Mouse (Mus musculus) heart, adult 9 months (tissue): ENCODE data around the gene Zfp462.
A peak's percentile ranks its signal among the peaks of the same experiment; 100 is the strongest.
"Not testable (repeated sequence)": the region's sequence is repeated elsewhere in the genome, so short reads cannot be mapped to it uniquely, and the experiment has no call there.

ENCODE experiments used
- DNase-seq, 2 experiments: peaks; one replicate each; pipeline ENCODE4 v3.0.0; 2022; ENCODE audit warnings: low spot score in 2 of 2

The Zfp462 gene

DNA sequence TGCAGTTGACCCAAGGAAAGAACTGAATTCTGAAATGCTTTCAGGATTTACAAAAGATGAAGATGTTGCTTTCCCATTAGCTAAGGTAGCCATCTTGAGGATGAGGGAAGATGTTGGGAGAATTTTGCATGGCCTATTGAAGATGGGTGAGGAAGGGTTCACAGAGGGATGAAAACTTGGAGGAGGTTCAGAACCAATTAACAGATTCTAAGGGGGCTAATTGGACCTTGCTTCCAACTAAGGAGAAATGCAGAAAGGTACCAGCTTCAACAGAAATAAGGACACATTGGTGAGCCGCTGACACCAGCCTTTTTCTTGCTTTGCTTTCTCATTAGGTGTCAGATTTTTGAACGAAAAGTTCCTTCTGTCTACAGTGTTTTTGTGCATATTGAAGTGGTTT lies 6.0 kb downstream of the Zfp462 start:
- DNase-seq = no peak

- DNase-seq = no peak
These were observed 9.0 kb downstream of the Zfp462 start for GRCm38 (mm10) chr4:54953657-54954395.

DNA sequence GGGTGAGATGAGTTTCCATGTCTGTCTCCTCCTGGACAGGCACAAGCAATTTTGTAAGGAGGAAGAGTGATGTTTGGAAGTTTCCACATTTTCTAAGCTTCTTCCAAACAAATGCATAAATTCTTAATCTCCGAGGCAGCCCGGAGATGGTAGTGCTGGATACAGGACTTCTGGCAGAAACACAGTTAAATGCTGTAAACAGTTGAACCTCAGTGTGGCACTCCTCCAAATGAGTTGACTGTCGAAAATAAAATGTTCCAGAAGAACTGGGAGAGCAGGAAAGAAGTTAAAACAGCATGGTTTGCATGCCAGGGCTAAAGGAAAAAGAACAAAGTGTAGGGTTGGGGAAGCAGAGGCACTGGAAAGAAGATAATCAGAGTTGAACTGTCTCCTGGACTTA lies 9.6 kb downstream of the Zfp462 start:
- DNase-seq = no peak

GRCm38 (mm10) chr4:54960776-54961175 lies 15.9 kb downstream of the Zfp462 start:
- no peak for DNase-seq

DNA sequence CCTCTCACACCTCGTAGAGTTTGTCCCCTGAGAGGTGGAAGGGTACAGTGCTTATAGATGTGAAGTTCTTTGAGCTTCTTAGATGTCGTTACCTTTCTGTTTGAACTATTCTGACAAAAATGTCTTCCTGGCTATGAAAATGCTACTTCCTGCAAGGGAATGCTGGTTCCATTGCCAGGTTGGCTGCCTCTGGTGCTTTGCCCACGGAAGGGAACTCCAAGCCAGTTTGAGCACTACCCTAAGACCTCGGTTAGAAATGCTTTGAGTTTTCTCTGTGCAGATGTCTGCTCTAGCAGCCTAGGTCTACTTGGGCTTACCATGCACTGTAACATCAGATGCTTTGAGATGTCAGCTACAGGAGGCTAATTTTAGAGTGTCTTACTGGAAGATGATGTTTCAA lies 17.3 kb downstream of the Zfp462 start:
- no peak for DNase-seq

GRCm38 (mm10) chr4:54963551-54963950 lies 18.7 kb downstream of the Zfp462 start:
- DNase-seq = no peak

- no peak for DNase-seq
These were observed 20.4 kb downstream of the Zfp462 start for GRCm38 (mm10) chr4:54965169-54965695.

DNA sequence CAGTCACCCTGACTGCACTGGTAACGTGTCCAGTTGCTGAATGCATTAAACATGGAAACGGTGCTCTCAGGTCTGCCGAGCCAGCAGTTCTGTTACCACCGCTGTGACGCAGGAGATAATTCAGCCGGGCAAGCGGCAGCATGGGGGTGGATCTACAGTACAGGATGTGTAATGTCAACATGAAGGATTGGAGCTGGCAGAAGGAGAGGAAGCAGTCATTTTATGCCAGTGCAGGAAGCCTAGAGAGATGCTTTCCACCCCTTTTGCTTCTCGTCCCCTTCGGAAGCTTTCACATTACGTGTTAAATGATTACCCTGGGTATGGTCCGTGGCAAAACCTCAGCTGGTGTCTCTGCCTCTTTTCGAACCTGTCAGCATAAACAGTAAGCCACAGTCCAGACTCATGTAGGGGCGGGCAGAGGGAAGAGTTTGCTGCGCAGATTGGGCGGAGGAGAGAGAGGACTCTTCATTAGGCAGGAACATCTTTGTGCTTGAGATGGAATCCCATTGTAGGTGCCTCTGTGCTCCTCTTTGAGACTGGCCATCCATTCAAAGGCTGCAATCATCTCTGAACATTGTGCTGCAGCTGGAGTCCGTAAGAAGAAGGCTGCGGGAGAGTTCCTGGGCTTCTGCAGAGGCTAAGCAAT lies 21.4 kb downstream of the Zfp462 start:
- DNase-seq = peak; percentile 76 to 78

DNA sequence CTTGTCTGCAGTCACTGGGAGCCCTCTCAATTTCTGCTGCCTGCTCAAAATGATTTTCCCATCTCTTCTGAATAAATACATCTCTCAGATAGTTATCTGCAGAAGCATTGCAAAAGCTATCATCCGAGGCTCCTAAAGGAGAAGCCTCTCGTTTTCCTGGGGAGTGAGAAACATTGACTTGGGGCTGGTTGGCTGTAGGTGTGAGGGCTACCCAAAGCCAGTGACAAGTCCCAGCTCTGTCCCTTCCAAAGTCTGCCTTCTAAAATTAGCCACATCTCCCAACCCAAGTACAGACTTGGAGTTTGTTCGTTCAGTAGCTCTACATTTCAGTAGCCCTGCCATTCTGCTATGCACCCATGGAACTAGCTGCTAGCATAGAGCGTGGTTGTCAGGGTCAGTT lies 22.3 kb downstream of the Zfp462 start:
- no peak for DNase-seq

DNA sequence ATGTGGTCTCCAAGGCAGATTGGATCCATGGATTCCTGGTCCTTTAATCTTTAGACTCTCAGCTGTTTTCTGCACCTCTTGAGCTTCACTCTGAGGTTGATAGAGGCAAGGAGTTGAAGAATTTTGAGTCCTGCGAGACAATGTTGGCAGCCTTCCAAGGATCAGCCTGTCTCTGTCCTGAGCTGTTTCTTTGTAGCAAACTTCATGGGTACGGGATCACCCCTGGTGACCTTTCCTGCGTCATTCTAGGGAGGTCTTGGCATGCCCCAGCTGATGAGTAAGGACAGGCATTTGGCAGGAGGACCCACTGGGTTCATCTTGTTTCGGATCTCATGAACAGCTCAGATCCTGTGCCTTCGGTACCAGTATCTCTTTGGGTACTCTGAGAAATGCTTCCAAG lies 22.9 kb downstream of the Zfp462 start:
- DNase-seq = peak in 1 of 2 experiments; percentile 34

DNA sequence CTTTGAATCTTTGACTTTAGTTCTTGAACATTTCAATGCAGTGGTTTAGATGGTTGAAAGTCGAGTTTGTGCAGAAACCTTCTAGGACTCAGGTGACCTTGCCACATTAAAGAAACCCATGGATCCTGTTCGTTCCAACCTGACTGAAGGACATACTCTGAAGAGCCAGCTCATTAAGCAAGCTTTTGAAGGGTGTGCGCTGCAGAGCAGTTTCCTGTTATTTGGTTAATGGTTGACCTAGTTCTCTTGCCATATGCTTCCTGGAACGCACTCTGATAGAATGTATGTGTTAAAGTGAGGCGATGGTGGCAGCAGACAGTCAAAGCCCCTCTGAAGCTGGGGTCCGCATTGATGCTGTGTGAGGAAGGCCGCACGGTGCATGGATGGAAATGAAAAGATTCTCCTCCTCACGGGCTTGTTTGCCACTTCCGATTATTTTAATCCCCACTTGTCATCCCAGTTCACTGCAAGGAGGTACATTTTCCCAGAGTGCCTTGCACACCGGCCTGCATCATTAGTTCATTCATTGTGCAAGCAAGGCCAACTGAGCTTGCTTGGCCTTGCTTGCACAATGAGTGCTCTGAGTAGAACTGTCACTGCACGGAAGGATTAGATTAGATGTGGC lies 24.9 kb downstream of the Zfp462 start:
- DNase-seq = no peak

DNA sequence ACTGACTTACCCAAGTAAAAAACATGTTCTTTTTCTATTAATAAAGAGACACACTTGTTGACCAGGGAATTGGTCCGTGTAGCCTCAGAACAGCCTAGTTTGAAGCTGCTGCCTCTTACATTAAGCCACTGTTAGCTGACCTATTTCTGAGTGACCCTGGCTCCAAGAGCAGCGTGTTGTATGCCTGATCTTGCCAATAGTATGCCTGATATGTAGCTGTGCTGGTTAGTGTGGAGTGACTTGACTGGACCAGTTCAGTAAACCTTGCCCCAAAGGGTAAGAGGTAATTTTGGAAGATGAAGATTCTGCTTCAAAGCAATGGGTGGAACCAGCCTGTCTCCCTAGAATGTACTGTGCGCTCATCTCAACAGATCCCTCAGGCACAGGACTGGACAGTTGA lies 26.5 kb downstream of the Zfp462 start:
- no peak for DNase-seq

GRCm38 (mm10) chr4:54972096-54972495 lies 27.2 kb downstream of the Zfp462 start:
- no peak for DNase-seq

DNA sequence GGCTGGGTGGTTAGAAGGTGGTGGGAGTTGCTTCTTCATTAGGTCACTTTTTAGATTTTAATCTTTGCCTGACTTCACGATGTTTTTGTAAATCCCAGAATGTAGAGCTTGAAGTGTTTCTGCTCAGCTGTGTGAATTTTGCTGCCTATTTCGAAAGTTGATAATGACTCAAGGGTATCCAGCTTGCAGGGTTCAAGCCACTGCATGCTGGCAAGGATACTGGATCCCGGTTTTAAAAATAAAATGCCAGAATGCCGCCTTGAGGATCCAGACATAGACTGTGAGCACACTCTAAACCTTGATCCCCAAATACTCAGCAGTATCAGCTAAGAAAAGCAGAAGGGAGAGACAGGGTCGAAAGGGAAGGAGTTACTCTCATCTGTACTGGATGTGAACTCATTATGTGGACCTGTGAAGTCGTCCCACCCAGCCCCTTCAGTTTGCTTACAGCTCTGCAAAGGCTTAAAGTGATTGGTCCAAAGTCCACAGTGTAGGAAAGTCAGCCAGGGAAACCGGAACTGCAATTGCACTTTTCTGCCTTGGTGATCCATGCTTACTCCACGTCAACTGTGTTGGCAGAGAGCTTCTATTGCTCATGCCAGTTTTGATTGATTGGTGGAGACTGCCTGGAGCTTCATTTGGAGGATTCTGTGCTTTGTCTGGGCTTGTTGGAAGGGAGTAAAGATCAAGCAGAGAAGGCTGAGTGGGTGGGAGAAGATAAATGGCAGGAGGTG lies 28.1 kb downstream of the Zfp462 start:
- DNase-seq = no peak

DNA sequence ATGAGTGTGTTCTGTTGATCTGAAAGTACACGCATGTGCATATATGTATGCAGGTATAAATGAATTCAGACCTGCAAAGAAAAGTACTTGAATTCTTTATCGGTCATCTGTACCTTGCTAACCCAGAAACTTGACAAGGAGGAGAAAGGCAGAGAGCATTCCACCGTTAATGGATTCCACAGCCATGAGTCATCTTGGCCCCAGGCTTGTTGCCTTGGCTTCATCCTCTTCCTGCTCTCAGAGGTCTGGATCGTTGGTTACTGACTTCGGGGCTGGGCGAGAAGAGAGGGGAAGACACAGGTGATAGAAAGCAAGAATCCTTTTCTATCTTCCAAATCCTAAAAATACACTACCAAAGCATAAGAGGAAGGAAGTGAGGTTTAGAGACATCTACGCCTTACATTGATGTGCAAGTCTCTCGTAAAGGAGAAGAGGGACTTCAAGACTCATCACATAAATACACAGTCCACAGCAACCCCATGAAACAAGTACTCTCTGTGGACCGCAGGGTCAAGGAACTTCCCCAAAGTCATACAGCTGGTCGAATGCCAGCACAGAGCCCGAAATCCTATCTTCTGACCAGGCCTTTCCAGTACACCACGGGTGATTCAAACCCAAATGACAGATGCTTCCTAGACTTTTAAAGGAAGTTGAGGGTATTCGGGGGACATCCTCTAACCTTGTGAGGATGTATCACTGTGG lies 35.1 kb downstream of the Zfp462 start:
- peak; percentile 77 to 79 for DNase-seq

DNA sequence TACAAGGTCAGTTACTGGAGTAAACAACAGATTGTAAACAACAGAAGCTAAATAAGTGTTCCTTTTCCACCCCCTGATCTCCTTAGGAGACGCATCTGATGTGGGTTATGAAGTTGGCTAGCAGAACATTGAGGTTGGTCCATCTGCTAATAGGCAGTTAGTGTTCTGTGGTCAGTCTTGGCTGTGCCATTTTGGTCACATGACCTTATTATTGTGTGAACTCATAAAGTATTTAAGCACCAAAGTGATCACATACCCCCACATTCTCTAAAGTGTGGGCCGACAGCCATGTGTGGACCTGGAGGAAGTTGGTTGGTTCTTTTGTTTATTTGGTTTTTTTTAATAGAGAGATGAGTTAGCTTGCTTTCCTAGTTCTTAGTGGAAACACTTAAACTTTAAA lies 39.7 kb downstream of the Zfp462 start:
- no peak for DNase-seq

DNA sequence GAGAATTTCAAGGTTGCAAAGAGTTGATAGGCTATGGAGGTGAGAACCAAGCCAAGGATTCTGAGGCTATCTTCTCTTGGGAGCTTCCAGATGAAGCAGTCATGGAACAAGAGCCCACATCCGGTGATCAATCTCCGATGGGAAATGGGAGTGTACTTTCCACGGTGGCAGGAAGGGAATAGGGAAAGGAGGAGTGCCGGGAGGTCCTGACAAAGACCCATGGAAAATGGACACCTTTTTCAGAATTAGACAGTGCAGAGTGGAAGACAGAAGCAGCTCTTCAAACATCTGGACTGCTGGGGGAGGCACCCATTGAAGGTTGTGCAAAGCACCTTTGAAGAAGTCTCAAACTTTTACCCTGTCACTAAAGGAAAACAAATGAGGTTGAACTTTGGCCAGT lies 41.8 kb downstream of the Zfp462 start:
- no peak for DNase-seq

- no peak for DNase-seq
These were observed 42.4 kb downstream of the Zfp462 start for GRCm38 (mm10) chr4:54987256-54987655.

DNA sequence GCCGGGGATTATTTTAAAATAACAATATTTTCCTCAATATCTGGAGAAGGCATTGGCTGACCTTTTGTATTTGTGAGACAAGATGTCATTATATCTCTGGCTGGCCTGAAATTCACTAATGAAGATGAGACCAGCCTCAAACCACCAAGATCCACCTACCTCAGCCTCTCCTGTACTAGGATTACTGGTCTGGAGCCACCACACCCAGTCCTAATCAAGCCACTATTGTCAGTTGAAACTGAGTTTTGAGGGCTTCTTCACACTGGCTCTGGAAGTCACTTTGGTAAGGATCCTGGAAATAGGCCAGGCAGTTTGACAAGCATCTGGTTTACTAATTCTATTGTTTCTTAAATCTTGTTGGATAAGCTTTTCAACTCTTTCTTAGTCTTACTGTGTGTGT lies 43.1 kb downstream of the Zfp462 start:
- no peak for DNase-seq

DNA sequence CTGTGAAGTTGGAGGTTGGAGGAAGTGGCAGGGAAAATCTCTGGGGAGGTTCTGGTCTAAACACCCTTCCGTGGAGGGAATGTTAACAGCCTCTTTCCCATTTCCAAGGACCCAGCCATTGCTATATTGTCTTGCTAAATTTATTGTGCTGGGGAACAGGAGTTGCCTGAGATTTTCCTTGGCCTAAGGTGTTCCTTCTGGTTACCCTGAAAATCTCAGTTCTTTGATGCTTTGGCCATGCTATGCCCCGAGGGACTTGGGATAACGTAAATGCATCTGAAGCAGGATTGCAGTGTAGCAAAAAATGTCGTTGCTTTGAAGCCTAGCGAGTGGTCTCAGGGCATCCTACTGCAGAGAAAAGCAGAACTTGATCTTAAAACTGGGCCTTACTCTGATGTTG lies 47.1 kb downstream of the Zfp462 start:
- no peak for DNase-seq

- not testable (repeated sequence) for DNase-seq
These were observed 48.2 kb downstream of the Zfp462 start for GRCm38 (mm10) chr4:54993001-54993400.

GRCm38 (mm10) chr4:54995258-54995657 lies 50.4 kb downstream of the Zfp462 start:
- DNase-seq = no peak
